8 mouse cellular contexts compared by ENCODE assay signal in the genomic region with DNA sequence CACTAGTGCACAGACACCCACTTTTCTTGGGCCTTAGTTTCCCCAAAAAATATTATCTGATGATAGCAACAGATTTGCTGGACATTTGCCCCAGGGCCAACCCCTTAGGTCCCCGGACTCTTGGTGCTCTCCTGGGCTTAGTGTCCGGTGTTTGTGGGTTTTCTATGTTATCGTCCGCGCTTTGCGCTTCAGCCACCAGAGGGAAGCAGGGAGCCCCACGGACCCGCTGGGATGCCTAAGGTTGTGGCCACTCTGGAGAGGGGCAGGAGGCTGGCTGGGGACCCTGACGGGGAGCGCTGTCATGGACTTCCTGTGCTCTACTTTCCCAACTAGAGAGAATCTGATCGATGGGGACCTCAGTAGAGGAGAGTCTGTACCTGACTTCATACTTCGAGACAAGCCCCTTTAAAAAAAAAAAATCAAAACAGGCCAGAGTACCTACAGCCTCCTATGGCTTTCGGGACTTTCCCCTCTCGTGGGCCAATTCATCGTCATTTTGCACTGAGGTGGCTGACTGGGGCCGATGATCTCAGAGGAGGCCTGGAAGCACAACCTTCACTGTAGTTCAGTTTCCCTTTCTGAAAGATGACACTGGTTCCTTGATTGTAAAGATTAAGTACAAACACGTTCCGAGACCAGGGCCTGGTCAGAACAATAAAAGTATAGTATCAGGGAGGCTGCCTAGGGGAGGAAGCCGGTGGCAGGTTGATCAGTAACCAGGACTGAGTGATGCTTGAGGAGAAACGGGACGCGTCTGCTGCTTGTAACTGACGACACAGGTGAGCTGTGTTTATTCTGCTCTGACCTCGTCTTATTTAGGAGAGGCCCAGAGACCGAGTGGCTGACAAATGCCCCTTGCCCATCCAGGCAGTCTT. TPM values are rescaled to one million over a fixed set of nuclear protein-coding genes. Genes with fewer than 3 reads are reported as not detected.
DNase-seq lines count a peak whose midpoint lies in the region; ATAC-seq and TF ChIP-seq lines count a peak whose summit lies in the region.

No protein-coding gene starts in this region.

- peak; percentile 67 for TF ChIP-seq CTCF in E14TG2a.4 (conservative IDR thresholded peaks at IDR 0.05; ENCODE audit: low read length)
- TF ChIP-seq CTCF in liver, postnatal 0 days (IDR thresholded peaks at IDR 0.05; ENCODE audit: low read depth) = peak; percentile 90
- TF ChIP-seq CTCF in stomach, postnatal 0 days (IDR thresholded peaks at IDR 0.05; ENCODE audit: low read depth) = peak; percentile 97

- peak overlapping the region; percentile 58 for H3K9ac ChIP-seq in forebrain, embryonic 14.5 days (ENCODE audit: low read length)
- peak overlapping the region; percentile 63 for H3K9ac ChIP-seq in liver, postnatal 0 days (replicated peaks)
- H3K9ac ChIP-seq in neural tube, embryonic 13.5 days = peak overlapping the region; percentile 63
- peak overlapping the region; percentile 52 for H3K9ac ChIP-seq in stomach, postnatal 0 days (ENCODE audit: low read length)

- TF ChIP-seq EP300 in liver, postnatal 0 days (IDR thresholded peaks at IDR 0.05; ENCODE audit: low read depth) = no peak
- TF ChIP-seq EP300 in stomach, postnatal 0 days (optimal IDR thresholded peaks at IDR 0.05) = no peak

- no peaks in the 10 kb centered on the region for H3K9me3 ChIP-seq in E14TG2a.4 (ENCODE audit: low read length)
- no peaks in the 10 kb centered on the region for H3K9me3 ChIP-seq in forebrain, embryonic 14.5 days (replicated peaks; ENCODE audit: control insufficient read depth, low read length)
- H3K9me3 ChIP-seq in liver, postnatal 0 days (ENCODE audit: low read length) = no peaks in the 10 kb centered on the region
- no peaks in the 10 kb centered on the region for H3K9me3 ChIP-seq in neural tube, embryonic 13.5 days
- H3K9me3 ChIP-seq in stomach, postnatal 0 days (ENCODE audit: control insufficient read depth, low read length) = no peaks in the 10 kb centered on the region

- peaks cover 42% of the 10 kb centered on the region for H3K27me3 ChIP-seq in E14TG2a.4 (ENCODE audit: insufficient read depth, low read length)
- peaks cover 17% of the 10 kb centered on the region for H3K27me3 ChIP-seq in forebrain, embryonic 14.5 days (replicated peaks; ENCODE audit: control insufficient read depth, insufficient read depth, low read length)
- peaks cover 19% of the 10 kb centered on the region for H3K27me3 ChIP-seq in liver, postnatal 0 days (ENCODE audit: insufficient read depth, low read length)
- peaks cover 37% of the 10 kb centered on the region for H3K27me3 ChIP-seq in neural tube, embryonic 13.5 days
- no peaks in the 10 kb centered on the region for H3K27me3 ChIP-seq in stomach, postnatal 0 days (ENCODE audit: control insufficient read depth, insufficient read depth, low read length)

- H3K4me1 ChIP-seq in E14TG2a.4 (replicated peaks; ENCODE audit: low read depth, low read length) = peaks cover 57% of the 10 kb centered on the region
- peaks cover 16% of the 10 kb centered on the region for H3K4me1 ChIP-seq in forebrain, embryonic 14.5 days (ENCODE audit: control insufficient read depth, insufficient read depth, low read length)
- H3K4me1 ChIP-seq in liver, postnatal 0 days (ENCODE audit: insufficient read depth) = peaks cover 26% of the 10 kb centered on the region
- H3K4me1 ChIP-seq in neural tube, embryonic 13.5 days (replicated peaks) = peaks cover 33% of the 10 kb centered on the region
- 0 out of 2 replicates have a peak, but pooled peaks cover 2% of the 10 kb centered on the region for H3K4me1 ChIP-seq in stomach, postnatal 0 days (replicated peaks; ENCODE audit: control insufficient read depth, insufficient read depth)

- WGBS in forebrain, embryonic 14.5 days = 35% methylated on average over 25 of the region's 25 CpGs
- 21% methylated on average over 25 of the region's 25 CpGs for WGBS in liver, postnatal 0 days (ENCODE audit: insufficient replicate concordance)
- 21% methylated on average over 25 of the region's 25 CpGs for WGBS in neural tube, embryonic 13.5 days
- WGBS in stomach, postnatal 0 days = 17% methylated on average over 25 of the region's 25 CpGs

- no peak overlapping the region for H3K27ac ChIP-seq in forebrain, embryonic 14.5 days (ENCODE audit: low read depth, low read length)
- peak overlapping the region; percentile 51 for H3K27ac ChIP-seq in liver, postnatal 0 days (ENCODE audit: low read depth)
- no peak overlapping the region for H3K27ac ChIP-seq in neural tube, embryonic 13.5 days (replicated peaks)
- H3K27ac ChIP-seq in stomach, postnatal 0 days (replicated peaks) = peak overlapping the region; percentile 83

- intact Hi-C loops in heart, postnatal 25 days (cut with DNase I) = loop anchor here (1.0 to 2.0 kb wide), 3 partner anchors 61 to 111 kb away; no protein-coding TSS in a partner anchor

- H3K36me3 ChIP-seq in E14TG2a.4 (ENCODE audit: insufficient read depth, low read length) = peaks cover 24% of the 10 kb centered on the region
- H3K36me3 ChIP-seq in forebrain, embryonic 14.5 days (ENCODE audit: control insufficient read depth, insufficient read depth, low read length) = peaks cover 18% of the 10 kb centered on the region
- H3K36me3 ChIP-seq in liver, postnatal 0 days (replicated peaks; ENCODE audit: insufficient read depth, low read length) = peaks cover 11% of the 10 kb centered on the region
- peaks cover 18% of the 10 kb centered on the region; the same call in 1 of the 2 replicates for H3K36me3 ChIP-seq in neural tube, embryonic 13.5 days
- peaks cover 9% of the 10 kb centered on the region for H3K36me3 ChIP-seq in stomach, postnatal 0 days (ENCODE audit: control insufficient read depth, insufficient read depth, low read length)

- H3K4me2 ChIP-seq in forebrain, embryonic 14.5 days (ENCODE audit: low read length) = peak overlapping the region; percentile 91
- H3K4me2 ChIP-seq in liver, postnatal 0 days (ENCODE audit: low read depth, low read length) = peak overlapping the region; percentile 99
- peak overlapping the region; percentile 81 for H3K4me2 ChIP-seq in neural tube, embryonic 13.5 days
- peak overlapping the region; percentile 92 for H3K4me2 ChIP-seq in stomach, postnatal 0 days (replicated peaks; ENCODE audit: low read depth)

- ATAC-seq in forebrain, embryonic 14.5 days = peak; percentile 84
- ATAC-seq in liver, postnatal 0 days = peak; percentile 83
- ATAC-seq in neural tube, embryonic 13.5 days (ENCODE audit: low read depth) = peak; percentile 45; the same call in 1 of the 2 replicates
- ATAC-seq in stomach, postnatal 0 days (ENCODE audit: low FRiP score, low TSS enrichment) = peak; percentile 84

- H3K4me3 ChIP-seq in E14TG2a.4 (replicated peaks; ENCODE audit: low read length) = peak overlapping the region; percentile 79
- peak overlapping the region; percentile 36 for H3K4me3 ChIP-seq in forebrain, embryonic 14.5 days (ENCODE audit: low read depth, low read length)
- peak overlapping the region; percentile 60 for H3K4me3 ChIP-seq in liver, postnatal 0 days (ENCODE audit: low read depth, low read length)
- peak overlapping the region; percentile 42 for H3K4me3 ChIP-seq in neural tube, embryonic 13.5 days
- peak overlapping the region; percentile 46 for H3K4me3 ChIP-seq in stomach, postnatal 0 days (ENCODE audit: low read depth, low read length)

- DNase-seq in cerebellum, adult 11-12 months = peak; percentile 78
- DNase-seq in forebrain, embryonic 14.5 days (ENCODE audit: low spot score) = peak; percentile 70
- peak; percentile 65 for DNase-seq in heart, postnatal 25 days (ENCODE audit: low spot score)
- DNase-seq in layer of hippocampus, adult 11-12 months (ENCODE audit: low spot score) = peak; percentile 82
- DNase-seq in liver, postnatal 0 days = peak; percentile 82
- peak; percentile 83 for DNase-seq in stomach, postnatal 0 days (ENCODE audit: low spot score)

RNA-seq across cellular contexts. Expression of a gene that starts 0.7 kb away (rescaled TPM):
- polyA plus RNA-seq in forebrain, embryonic 14.5 days (2014; fragmentation: Nextera tagmentation; extraction: Ambion mirVana) = 0.66 and 0.75 TPM in 2 replicates
- total RNA-seq in heart, postnatal 25 days (2021) = 1 to 10 TPM; 6.4 to 6.5 TPM
- polyA plus RNA-seq in liver, postnatal 0 days (2015; fragmentation: Nextera tagmentation; extraction: Ambion mirVana) = 2.2 and 3.2 TPM in 2 replicates
- 0.96 and 1.1 TPM in 2 replicates for polyA plus RNA-seq in neural tube, embryonic 13.5 days (2015; fragmentation: Nextera tagmentation; extraction: Ambion mirVana)
- 1.3 TPM in 2 replicates for polyA plus RNA-seq in stomach, postnatal 0 days (2015; fragmentation: Nextera tagmentation; extraction: Ambion mirVana)

RNA-seq across cellular contexts. Expression of a gene that starts 17.5 kb away (rescaled TPM):
- 35.7 and 35.9 TPM in 2 replicates for polyA plus RNA-seq in forebrain, embryonic 14.5 days (2014; fragmentation: Nextera tagmentation; extraction: Ambion mirVana)
- total RNA-seq in heart, postnatal 25 days (2021) = 10 to 100 TPM; 23.5 to 24.7 TPM
- 15.2 and 15.8 TPM in 2 replicates for polyA plus RNA-seq in liver, postnatal 0 days (2015; fragmentation: Nextera tagmentation; extraction: Ambion mirVana)
- polyA plus RNA-seq in neural tube, embryonic 13.5 days (2015; fragmentation: Nextera tagmentation; extraction: Ambion mirVana) = 36.2 TPM in 2 replicates
- 27.7 and 27.8 TPM in 2 replicates for polyA plus RNA-seq in stomach, postnatal 0 days (2015; fragmentation: Nextera tagmentation; extraction: Ambion mirVana)

Comparison
In these comparisons a context has a peak if more than half of its experiments do, and no peak if none do; other contexts are left out.
1. H3K27ac ChIP-seq: peak in liver, postnatal 0 days (single experiment) and stomach, postnatal 0 days (single experiment); none in forebrain, embryonic 14.5 days (single experiment) and neural tube, embryonic 13.5 days (single experiment).
2. Peak in every context shown above with its lines, with median percentiles within 50 percentile points of each other: H3K4me3 ChIP-seq, CTCF ChIP-seq, DNase-seq, ATAC-seq, H3K4me2 ChIP-seq and H3K9ac ChIP-seq.